Mouse (Mus musculus): ENCODE measurements around the gene Col5a1.

DNA sequence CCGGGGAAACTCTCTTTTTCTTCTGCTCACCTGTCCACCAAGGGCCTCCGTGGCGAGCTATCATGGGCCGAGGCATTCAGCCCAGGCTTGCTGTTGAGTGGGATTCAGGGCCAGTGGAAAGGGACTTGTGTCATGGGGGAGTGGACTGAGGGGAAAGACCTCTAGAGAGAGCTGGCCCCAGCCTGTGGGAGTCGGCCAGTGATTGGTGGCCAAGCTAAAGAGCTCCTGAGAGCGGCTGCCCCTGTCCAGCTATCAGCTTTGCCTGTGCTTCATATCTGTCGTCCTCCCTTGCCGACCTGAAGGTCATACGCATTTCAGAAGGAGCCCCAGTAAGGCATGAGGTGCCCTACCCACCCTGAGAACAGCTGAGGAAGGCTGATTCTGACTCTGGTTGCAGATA lies 48.6 kb downstream of the Col5a1 start:
- TF ChIP-seq CTCF (IDR thresholded peaks at IDR 0.05; ENCODE audit: borderline replicate concordance, control insufficient read depth, extremely low read depth, insufficient read depth, low read length, poor library complexity) (no peak), POLR2A (IDR thresholded peaks at IDR 0.05; ENCODE audit: control insufficient read depth, extremely low read depth, insufficient read depth, low read length, poor library complexity) (no peak)

Data from thymus, adult 2 months (tissue).